Mouse (Mus musculus) heart, adult 11 months (tissue): ENCODE measurements around the gene Zfp995.

Source experiments
- DNase-seq: peaks from one replicate; pipeline ENCODE4 v3.0.0; 2022

Gene Zfp995

GRCm38 (mm10) chr17:21909456-21910052 is at the start of gene Zfp995:
TSS of gene Zfp995 (minus strand) at chr17:21909926.
- DNase-seq: peak; percentile 98

GRCm38 (mm10) chr17:21909039-21909438 is 687 bp downstream of the Zfp995 start:
- peak; percentile 82 for DNase-seq

GRCm38 (mm10) chr17:21871256-21871655 is 38.5 kb downstream of the Zfp995 start:
- no peak for DNase-seq

GRCm38 (mm10) chr17:21846322-21846582 is 63.5 kb downstream of the Zfp995 start:
- peak; percentile 84 for DNase-seq

- peak; percentile 98 for DNase-seq
Observed at GRCm38 (mm10) chr17:21845545-21846321, 64.0 kb downstream of the Zfp995 start, which contains the start of gene Zfp820. TSS of gene Zfp820 (minus strand) at chr17:21845772.

- DNase-seq: no peak
Observed at GRCm38 (mm10) chr17:21838510-21838909, 71.2 kb downstream of the Zfp995 start.
